Mouse (Mus musculus) embryo, embryonic 9.5 days (tissue): ENCODE results near the gene Cdh12.
"Not testable (repeated sequence)": the region's sequence is repeated elsewhere in the genome, so short reads cannot be mapped to it uniquely, and the experiment has no call there.

Experiments
- DNase-seq: peaks from one replicate; pipeline ENCODE4 v3.0.0-alpha.2; 2017; ENCODE audit errors: extremely low spot score

Gene Cdh12

GRCm38 (mm10) chr15:20448861-20449663 is at the start of gene Cdh12:
Gene Cdh12 (plus strand): TSS chr15:20449265.
- peak; percentile 20 for DNase-seq

- no peak for DNase-seq
Observed at GRCm38 (mm10) chr15:20403596-20403995, 45.5 kb upstream of the Cdh12 start.

- DNase-seq, result no peak
Observed at GRCm38 (mm10) chr15:20413397-20413796, 35.7 kb upstream of the Cdh12 start.

GRCm38 (mm10) chr15:20436356-20436755 is 12.7 kb upstream of the Cdh12 start:
- no peak for DNase-seq

- DNase-seq, result no peak
Observed at GRCm38 (mm10) chr15:20450558-20450957, 1.5 kb downstream of the Cdh12 start.

GRCm38 (mm10) chr15:20458508-20458907 is 9.4 kb downstream of the Cdh12 start:
- no peak for DNase-seq

- no peak for DNase-seq
Observed at GRCm38 (mm10) chr15:20462500-20462899, 13.4 kb downstream of the Cdh12 start.

GRCm38 (mm10) chr15:20463601-20464000 is 14.5 kb downstream of the Cdh12 start:
- no peak for DNase-seq

- no peak for DNase-seq
Observed at GRCm38 (mm10) chr15:20550979-20551378, 101.9 kb downstream of the Cdh12 start.

GRCm38 (mm10) chr15:20571012-20571411 is 121.9 kb downstream of the Cdh12 start:
- DNase-seq, result no peak

GRCm38 (mm10) chr15:20582567-20583075 is 133.6 kb downstream of the Cdh12 start:
- no peak for DNase-seq

GRCm38 (mm10) chr15:20591599-20591998 is 142.5 kb downstream of the Cdh12 start:
- DNase-seq, result no peak

- not testable (repeated sequence) for DNase-seq
Observed at GRCm38 (mm10) chr15:20605751-20606150, 156.7 kb downstream of the Cdh12 start.

- no peak for DNase-seq
Observed at GRCm38 (mm10) chr15:20634593-20634992, 185.5 kb downstream of the Cdh12 start.

- no peak for DNase-seq
Observed at GRCm38 (mm10) chr15:20639155-20639554, 190.1 kb downstream of the Cdh12 start.

- DNase-seq, result no peak
Observed at GRCm38 (mm10) chr15:20642905-20643414, 193.9 kb downstream of the Cdh12 start.

- DNase-seq, result no peak
Observed at GRCm38 (mm10) chr15:20660221-20660620, 211.2 kb downstream of the Cdh12 start.

GRCm38 (mm10) chr15:20666650-20667049 is 217.6 kb downstream of the Cdh12 start, which contains the start of gene Acot10:
Gene Acot10 (minus strand): TSS chr15:20666750.
- DNase-seq, result no peak

GRCm38 (mm10) chr15:20667350-20667749 is 218.3 kb downstream of the Cdh12 start:
- no peak for DNase-seq

GRCm38 (mm10) chr15:20667989-20668388 is 218.9 kb downstream of the Cdh12 start:
- no peak for DNase-seq

- DNase-seq, result not testable (repeated sequence)
Observed at GRCm38 (mm10) chr15:20669507-20669906, 220.4 kb downstream of the Cdh12 start.

- no peak for DNase-seq
Observed at GRCm38 (mm10) chr15:20682719-20683118, 233.7 kb downstream of the Cdh12 start.

GRCm38 (mm10) chr15:20684200-20684599 is 235.1 kb downstream of the Cdh12 start:
- DNase-seq, result no peak
